Mouse (Mus musculus) Patski (cell line): ENCODE data around the gene Plekhb1. TPM values are rescaled to one million over a fixed set of nuclear protein-coding genes. Genes with fewer than 3 reads are reported as not detected.

Experiments used
- ATAC-seq: fragments of 100-300 bp; one replicate; pipeline ENCODE4 v1.8.0; 2021
- CTCF ChIA-PET: fragments of 350-600 bp; sonication (Branson Sonifier 250); formaldehyde crosslinking; loops from one replicate; lab custom pipeline; 2022; ENCODE audit warnings: inconsistent platforms; lab: Charles Lee
- POLR2A ChIA-PET: fragments of 350-600 bp; sonication (Branson Sonifier 250); formaldehyde crosslinking; loops from one replicate; lab custom pipeline; 2022; ENCODE audit warnings: antibody characterized with exemption, inconsistent platforms; lab: Charles Lee
- DNase-seq: peaks from one replicate; pipeline ENCODE4 v3.0.0-alpha.2; 2011; ENCODE audit warnings: low read depth, low spot score
- H3K27me3 ChIP-seq: fragments of 371-371 bp; one replicate; pipeline ENCODE4 v1.5.1; 2021
- CTCF ChIP-seq: fragments of 100-300 bp; IDR thresholded peaks from one replicate; pipeline ENCODE4 v1.5.1; 2021
- in situ Hi-C: fragments of 300-500 bp; cut with MboI; formaldehyde crosslinking; loops from 3 replicates; pipeline ENCODE4 v1.11.1; 2018; ENCODE audit warnings: low pct_unique_long_range_greater_than_20kb, mixed read lengths
- polyA plus RNA-seq: library from polyadenylated mRNA; unstranded; gene quantifications from one replicate; pipeline ENCODE4 v1.2.3, GENCODE M21; 2021

Gene Plekhb1
- polyA plus RNA-seq, 1 experiment from 2014 or later, result 9.5 TPM

GRCm38 (mm10) chr7:100661264-100661663, 950 bp downstream of the Plekhb1 start:
- in situ Hi-C loops, result loop anchor here (10.0 kb wide), 1 partner anchor 226 kb away; no protein-coding TSS in a partner anchor
- DNase-seq (no peak), ATAC-seq (no peak)
- no peaks in the 10 kb centered on the region for H3K27me3 ChIP-seq
- no peak for TF ChIP-seq CTCF
- CTCF ChIA-PET, result interaction anchor here (1.2 to 2.6 kb wide), 2 partner anchors 10 to 23 kb away, joined by 3 to 16 read pairs; no protein-coding TSS in a partner anchor
- POLR2A ChIA-PET, result interaction anchor here (1.5 kb wide), 1 partner anchor 17 kb away, joined by 3 read pairs; no protein-coding TSS in a partner anchor

DNA sequence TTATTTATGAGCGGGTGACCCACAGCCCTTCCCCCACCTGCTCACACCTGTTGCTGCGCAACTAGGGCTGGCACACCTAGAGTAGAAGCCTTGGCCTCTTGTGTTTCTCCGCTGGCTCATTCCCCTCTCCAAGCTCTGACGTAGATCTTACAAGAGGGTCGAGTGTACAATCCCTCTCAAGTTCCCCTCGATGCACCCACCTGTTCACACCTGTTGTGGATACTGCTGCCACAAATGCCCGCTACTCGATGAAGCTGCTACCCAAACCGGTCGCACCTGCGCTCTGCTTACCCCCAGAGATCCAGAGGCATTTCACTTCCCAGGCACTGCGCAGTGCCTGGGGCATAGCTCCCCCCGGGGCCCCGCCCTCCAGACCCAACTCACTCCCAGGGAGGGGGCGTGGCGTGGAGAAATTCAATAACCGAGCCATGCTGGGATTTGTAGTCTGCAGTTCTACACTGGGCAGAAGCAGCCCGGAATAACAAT, 4.1 kb downstream of the Plekhb1 start:
- in situ Hi-C loops, result no loop called here
- DNase-seq, result no peak
- POLR2A ChIA-PET, result no interaction called here
- no peaks in the 10 kb centered on the region for H3K27me3 ChIP-seq
- no peak for ATAC-seq
- no peak for TF ChIP-seq CTCF
- CTCF ChIA-PET, result no interaction called here

DNA sequence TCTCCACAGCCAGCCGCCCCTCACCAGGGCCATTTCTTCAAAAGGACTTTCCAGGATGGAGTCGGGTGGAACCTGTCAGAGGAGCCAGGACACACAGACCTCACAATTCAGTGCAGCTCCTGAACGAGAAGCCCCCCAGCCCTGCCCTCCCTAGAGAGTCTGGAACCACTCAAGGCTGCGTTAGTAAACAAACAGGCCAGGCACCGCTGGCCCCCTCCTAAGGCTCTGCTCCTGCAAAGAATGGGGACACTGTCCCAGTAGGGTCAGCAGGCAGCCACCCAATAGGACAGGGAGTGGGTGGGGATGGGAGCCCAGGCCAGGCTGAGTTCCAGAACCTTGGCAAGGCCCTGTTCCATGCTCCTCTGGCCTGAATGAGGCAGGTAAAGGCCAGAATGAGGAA, 5.5 kb downstream of the Plekhb1 start:
- no peak for TF ChIP-seq CTCF
- H3K27me3 ChIP-seq, result no peaks in the 10 kb centered on the region
- in situ Hi-C loops, result no loop called here
- CTCF ChIA-PET, result no interaction called here
- DNase-seq (no peak), ATAC-seq (no peak)
- POLR2A ChIA-PET, result interaction anchor here (1.7 kb wide), 1 partner anchor 13 kb away, joined by 4 read pairs; no protein-coding TSS in a partner anchor

DNA sequence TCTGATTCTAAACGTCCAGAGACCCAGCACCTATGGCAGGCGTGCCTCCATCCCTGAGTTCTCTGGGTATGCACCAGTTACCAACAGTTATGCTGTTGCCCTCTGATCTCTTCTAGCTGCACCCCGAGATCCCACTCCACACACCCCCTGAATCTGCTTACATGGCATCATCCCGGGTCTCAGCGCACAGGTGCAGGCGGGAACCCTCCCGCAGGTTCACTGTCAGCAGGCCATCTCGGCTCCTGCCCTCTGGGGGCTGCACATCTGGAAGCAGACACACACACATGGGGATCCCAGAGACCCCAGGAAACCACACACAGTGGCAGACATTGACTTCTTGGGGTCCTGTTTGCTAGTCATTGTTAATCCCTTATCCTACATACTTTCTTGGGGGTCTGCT, 7.8 kb downstream of the Plekhb1 start:
- in situ Hi-C loops, result no loop called here
- DNase-seq, result no peak
- no peak for ATAC-seq
- ChIA-PET CTCF (interaction anchor here (1.2 to 2.2 kb wide), 3 partner anchors 9 to 131 kb away, joined by 3 to 9 read pairs (median 6); no protein-coding TSS in a partner anchor), POLR2A (no interaction called here)
- H3K27me3 ChIP-seq, result no peaks in the 10 kb centered on the region
- TF ChIP-seq CTCF, result no peak

- no peaks in the 10 kb centered on the region for H3K27me3 ChIP-seq
- ATAC-seq (no peak), DNase-seq (no peak)
- TF ChIP-seq CTCF, result no peak
- ChIA-PET POLR2A (no interaction called here), CTCF (interaction anchor here (1.4 to 2.2 kb wide), 3 partner anchors 10 to 16 kb away, joined by 4 to 9 read pairs (median 6); no protein-coding TSS in a partner anchor)
- in situ Hi-C loops, result no loop called here
Observed at GRCm38 (mm10) chr7:100653480-100654266, 8.5 kb downstream of the Plekhb1 start.

DNA sequence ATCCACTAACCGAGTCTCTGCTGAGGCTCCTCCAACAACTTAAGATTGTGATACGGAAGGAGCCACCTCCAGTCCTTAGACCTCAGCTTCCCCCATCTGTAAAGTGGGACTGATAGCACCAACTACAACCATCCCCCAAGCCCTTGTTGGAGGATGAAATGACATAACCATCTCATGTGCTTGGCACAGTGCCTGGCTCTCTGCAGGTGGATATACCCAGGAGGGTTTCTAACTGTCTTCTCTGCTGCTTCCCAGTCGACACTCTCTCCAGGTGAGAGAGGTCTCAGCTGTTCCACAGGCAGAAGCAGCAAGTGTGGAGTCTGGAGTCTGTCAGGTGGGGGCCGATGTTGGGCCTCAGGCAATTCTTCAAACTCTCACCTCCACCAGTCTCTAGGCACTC, 11.2 kb downstream of the Plekhb1 start:
- ATAC-seq, result no peak
- ChIA-PET CTCF (interaction anchor here (0.6 to 2.7 kb wide), 3 partner anchors 11 to 130 kb away, joined by 3 to 16 read pairs (median 4); partner anchors contain the start of gene Plekhb1), POLR2A (no interaction called here)
- TF ChIP-seq CTCF, result no peak
- no peak for DNase-seq
- in situ Hi-C loops, result no loop called here
- no peaks in the 10 kb centered on the region for H3K27me3 ChIP-seq

DNA sequence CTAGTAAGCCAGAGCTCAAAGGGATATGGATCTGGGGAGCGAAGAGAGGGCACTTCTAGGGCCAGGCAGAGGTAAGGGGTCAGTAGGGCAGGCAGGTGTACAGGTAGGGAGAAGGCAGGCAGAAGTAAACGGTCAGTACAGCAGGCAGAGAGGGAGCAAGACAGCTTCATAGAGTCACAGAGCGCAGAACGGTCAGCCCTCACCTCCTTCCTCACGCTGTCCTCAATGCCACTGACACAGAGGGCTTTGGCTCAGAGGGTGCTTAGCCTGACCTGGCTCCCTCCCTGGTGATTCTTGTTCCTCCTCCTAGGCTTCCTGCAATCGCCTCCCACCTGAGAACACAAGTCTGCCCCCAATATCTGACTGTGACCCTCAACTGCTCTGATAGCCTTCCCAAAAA, 11.8 kb downstream of the Plekhb1 start:
- in situ Hi-C loops, result no loop called here
- ATAC-seq, result no peak
- DNase-seq, result no peak
- H3K27me3 ChIP-seq, result no peaks in the 10 kb centered on the region
- no peak for TF ChIP-seq CTCF
- ChIA-PET POLR2A (interaction anchor here (0.6 kb wide), 1 partner anchor 26 kb away, joined by 4 read pairs; no protein-coding TSS in a partner anchor), CTCF (interaction anchor here (0.6 to 2.7 kb wide), 3 partner anchors 12 to 130 kb away, joined by 3 to 16 read pairs (median 4); partner anchors contain the start of gene Plekhb1)

GRCm38 (mm10) chr7:100649826-100650225, 12.4 kb downstream of the Plekhb1 start:
- no peak for ATAC-seq
- POLR2A ChIA-PET, result no interaction called here
- TF ChIP-seq CTCF, result no peak
- DNase-seq, result no peak
- in situ Hi-C loops, result no loop called here
- H3K27me3 ChIP-seq, result no peaks in the 10 kb centered on the region
- CTCF ChIA-PET, result interaction anchor here (0.9 to 1.2 kb wide), 2 partner anchors 12 to 13 kb away, joined by 3 read pairs; no protein-coding TSS in a partner anchor

DNA sequence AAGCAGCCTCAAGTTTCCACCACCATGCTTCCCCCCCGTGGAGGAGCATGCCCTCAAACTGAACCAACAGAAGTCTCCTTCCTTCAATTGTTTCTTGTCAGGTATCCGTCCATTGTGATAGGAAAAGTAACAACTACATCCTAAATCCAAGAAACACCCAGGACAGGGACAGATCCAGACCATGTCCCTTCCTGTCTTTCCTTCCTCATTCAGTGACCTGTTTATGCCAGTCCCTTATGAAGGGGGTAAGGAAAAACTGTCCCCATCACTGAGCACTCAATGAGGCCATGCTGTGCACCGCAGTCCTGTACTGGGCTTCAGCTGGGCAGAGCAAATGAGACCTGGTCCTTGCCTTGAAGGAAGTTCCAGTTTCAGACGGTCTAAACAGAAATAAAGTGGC, 13.1 kb downstream of the Plekhb1 start:
- in situ Hi-C loops, result no loop called here
- no peak for TF ChIP-seq CTCF
- ChIA-PET CTCF (interaction anchor here (0.9 to 1.2 kb wide), 2 partner anchors 11 to 14 kb away, joined by 3 read pairs; no protein-coding TSS in a partner anchor), POLR2A (no interaction called here)
- DNase-seq (no peak), ATAC-seq (no peak)
- no peaks in the 10 kb centered on the region for H3K27me3 ChIP-seq

DNA sequence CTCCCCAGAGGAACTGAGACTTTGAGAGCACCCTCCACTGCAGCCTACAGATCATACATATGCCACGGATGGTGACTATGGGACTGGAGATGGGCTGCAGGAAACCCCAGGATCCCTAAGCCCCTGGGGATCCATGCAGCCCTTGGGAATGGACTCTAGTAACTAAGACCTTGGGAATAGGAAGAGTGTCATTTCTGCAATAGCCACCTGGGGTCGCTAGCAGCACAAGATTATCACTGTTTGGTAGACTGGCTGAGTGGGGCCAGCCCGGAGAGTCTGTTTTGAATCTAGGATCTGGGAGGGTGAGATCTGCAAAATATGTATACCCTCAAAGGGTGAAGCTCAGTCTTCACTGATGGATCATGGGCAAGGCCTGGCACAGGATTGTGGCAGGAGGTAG, 17.1 kb downstream of the Plekhb1 start:
- ChIA-PET POLR2A (interaction anchor here (1.1 kb wide), 1 partner anchor 27 kb away, joined by 4 read pairs; no protein-coding TSS in a partner anchor), CTCF (interaction anchor here (1.2 to 4.6 kb wide), 4 partner anchors 9 to 19 kb away, joined by 3 to 30 read pairs (median 10); no protein-coding TSS in a partner anchor)
- DNase-seq (peak; percentile 9), ATAC-seq (no peak)
- peak; percentile 83 for TF ChIP-seq CTCF
- in situ Hi-C loops, result no loop called here
- H3K27me3 ChIP-seq, result no peaks in the 10 kb centered on the region
